Mouse (Mus musculus) kidney, postnatal 4 days (tissue): ENCODE measurements at regions not wholly inside any gene's neighbourhood (a gene's known extent, or its start where the extent isn't known, plus 50 kb on each side); places are given as distances from the start of the nearest gene placed in this dataset.
A peak's percentile ranks its signal among the peaks of the same experiment; 100 is the strongest.

Experiments
- DNase-seq, 2 experiments: peaks; one replicate each; pipeline ENCODE4 v3.0.0; 2021; ENCODE audit warnings: mixed read lengths in 2 of 2

DNA sequence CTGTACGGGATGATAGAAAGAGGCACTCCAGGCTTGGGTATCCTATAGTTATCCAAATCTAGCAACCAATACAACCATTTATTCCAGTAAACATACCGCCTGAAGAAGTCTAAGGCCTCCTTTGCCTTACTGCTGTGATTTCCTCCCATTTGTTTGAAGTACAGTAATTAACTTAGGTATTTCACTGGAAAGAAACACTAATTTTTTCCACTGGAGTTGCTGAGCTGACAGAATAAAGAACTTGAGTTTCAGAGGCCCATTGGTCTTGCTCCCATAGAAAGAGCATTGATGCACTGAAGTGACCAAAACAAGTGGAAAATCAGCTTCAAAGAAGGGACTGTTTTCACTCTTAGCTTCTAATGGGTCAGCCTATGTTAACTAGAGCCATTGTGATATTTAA lies 1100.8 kb upstream of the Gm7489 start:
- DNase-seq = no peak

DNA sequence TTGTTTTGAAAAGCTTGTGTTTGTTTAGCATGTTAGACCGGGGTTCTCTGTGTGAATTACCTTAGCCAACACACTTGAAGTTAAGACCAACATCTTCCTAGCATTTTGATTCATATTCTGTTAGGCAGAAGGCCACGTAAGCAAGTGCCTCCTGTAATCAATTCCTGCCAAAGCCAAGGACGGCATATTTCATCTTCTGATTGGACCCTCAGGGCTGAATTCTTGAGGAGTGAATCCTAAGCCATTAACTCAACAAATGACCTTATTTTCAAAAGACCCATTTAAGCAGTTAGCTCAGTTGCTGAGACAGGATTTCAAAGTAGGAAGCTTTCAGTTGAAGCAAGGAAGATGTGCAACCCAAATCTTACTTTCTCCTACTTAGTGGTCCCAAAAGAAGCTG lies 1099.5 kb upstream of the Gm7489 start:
- DNase-seq = no peak

DNA sequence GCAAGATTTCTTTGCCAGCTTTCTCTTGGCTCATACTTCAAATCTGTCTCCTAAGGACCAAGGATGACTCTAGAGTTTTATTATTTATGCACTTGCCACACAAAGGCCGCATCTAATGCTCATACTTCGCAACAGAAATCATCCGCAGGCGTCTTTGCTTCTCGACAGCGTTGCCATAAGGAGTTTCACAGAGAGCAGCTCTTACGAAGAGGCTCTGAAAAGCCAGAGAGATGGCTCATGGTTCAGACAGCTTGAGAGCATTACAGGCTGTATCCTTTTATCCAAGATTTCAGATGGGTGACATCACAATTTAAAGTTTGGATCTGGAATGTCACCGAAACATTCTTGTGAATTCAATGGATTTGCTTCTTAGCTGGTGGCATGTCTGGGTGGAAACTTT lies 1098.7 kb upstream of the Gm7489 start:
- DNase-seq = no peak

GRCm38 (mm10) chr15:52805479-52806199 lies 1079.1 kb upstream of the Gm7489 start:
- DNase-seq = no peak

DNA sequence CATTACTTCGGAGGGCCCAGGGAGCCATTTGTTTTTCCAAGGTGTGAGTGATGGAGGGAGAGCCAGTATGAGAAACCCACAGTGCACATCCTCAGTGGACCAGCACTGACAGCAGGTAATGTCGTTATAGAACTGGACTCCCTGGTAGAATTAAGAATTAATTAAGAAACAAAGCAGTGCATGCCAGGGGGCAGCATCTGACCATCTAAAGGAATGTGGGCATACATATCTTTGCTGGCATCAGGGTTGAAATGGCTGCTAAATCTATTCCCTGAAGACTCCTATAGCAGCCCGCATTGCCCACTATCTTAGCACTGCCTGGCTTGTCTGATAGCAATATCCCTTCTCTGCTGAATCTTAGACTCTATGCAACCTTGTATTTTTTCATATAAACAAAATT lies 1076.1 kb upstream of the Gm7489 start:
- peak; percentile 49 to 55 for DNase-seq

GRCm38 (mm10) chr15:52820796-52821195 lies 1063.9 kb upstream of the Gm7489 start:
- DNase-seq = no peak

GRCm38 (mm10) chr15:52836896-52837295 lies 1047.8 kb upstream of the Gm7489 start:
- no peak for DNase-seq

DNA sequence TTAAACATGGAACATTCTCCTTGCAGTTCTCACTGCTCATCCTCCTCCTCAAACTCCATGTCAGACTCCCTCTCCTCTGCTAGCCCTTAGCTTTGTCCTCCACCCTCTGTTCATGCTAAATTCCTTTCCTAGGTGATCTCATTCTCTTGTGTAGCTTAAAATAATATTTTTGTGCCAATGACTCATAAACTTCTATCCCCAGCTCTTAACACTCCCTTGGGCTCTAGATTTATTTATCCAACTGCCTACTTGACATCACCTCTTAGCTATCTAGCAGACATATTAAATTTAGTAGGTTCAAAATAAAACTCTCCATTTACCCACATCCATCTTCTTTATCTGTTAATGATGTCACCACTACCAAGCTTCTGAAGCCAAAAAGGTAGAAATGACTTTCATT lies 1036.6 kb upstream of the Gm7489 start:
- no peak for DNase-seq

GRCm38 (mm10) chr15:52858682-52859081 lies 1026.0 kb upstream of the Gm7489 start:
- no peak for DNase-seq

- DNase-seq = no peak
Observed at GRCm38 (mm10) chr15:52863494-52863893, 1021.2 kb upstream of the Gm7489 start.

DNA sequence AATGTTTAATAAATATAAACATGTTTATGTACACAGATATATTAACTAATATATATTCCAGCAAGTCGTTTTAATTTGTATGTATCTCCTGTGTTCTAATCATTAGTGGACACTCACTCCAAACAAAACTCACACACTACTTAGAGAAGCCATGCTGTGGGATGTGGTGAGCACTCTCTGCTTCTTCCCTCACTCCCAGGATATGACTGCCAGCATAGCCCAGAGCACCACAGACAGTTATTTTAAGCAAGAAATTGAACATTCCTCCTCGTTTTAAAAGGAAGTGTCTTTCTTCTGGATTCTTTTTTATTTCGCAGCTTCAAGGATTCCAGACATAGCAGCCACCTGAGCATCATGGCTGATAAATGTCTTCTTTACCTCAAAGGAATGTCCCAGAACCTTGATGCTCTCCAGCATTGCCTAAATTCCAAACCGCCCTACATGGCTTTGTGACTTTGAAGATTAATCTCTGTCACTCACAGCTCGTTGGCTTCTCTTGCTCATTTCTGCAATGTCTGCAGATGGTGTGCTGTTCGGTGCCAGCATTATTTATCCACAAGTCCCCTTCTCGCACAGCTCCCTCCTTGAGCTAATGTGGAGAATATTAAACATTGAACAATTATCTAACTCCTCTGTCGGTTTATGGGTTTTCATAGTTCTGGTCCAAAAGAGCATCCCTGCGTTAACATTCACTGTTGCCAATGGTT lies 992.3 kb upstream of the Gm7489 start:
- DNase-seq = no peak

DNA sequence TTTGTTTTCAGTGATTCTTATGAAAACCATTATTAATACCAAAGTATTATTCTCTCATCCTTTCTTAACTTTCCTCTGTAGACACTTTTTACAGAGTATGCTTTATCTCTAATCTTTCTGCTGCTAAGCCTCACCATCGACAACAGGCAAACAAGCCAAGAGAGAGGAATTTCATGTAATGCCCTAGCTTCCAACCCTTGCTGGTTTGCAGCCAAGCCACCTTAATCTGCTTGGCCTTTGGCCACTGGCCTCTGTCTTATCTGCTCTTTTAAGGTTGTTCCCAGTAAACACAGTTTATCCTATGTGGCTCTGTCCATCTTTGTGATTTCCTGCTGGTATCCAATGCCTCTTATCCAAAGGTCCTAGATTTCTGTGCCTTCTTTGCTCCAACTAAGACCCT lies 986.6 kb upstream of the Gm7489 start:
- no peak for DNase-seq

DNA sequence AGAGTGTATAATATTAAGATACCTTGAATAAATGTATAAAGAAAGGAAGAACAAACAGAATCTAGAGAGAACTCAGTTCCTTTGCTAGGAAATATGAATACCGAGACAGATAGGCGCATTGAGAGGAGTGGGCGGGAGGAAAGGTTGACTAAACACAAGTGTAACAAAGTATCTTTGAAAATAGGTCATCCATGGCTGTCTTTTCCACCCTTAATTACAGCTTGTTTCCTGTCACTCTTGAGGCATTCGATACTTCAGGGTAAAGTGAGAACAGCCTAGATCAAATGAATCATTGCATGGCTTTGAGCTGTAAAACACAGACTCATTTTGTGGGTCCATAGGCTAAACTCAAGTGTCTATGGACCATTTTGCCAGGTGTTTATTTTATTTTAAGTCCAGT lies 985.3 kb upstream of the Gm7489 start:
- no peak for DNase-seq

DNA sequence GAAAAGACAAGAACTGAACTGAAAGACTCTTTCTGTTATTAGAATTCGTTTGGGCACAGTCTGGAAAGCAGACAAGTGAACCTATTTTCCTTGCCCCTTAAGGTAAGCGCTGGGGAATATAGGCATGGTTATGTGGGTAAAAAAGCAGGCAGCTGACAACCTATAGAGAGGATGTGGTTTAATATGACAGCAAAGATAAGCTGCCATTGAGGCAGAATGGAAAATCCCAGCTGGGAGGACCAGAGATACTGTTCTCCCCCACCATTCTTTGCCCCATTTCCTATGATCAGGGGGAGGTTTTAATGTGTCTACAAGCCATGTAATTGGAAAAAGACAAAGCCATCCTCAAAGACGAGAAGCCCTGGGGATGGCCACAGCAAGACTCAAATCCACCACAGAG lies 984.9 kb upstream of the Gm7489 start:
- DNase-seq = no peak

DNA sequence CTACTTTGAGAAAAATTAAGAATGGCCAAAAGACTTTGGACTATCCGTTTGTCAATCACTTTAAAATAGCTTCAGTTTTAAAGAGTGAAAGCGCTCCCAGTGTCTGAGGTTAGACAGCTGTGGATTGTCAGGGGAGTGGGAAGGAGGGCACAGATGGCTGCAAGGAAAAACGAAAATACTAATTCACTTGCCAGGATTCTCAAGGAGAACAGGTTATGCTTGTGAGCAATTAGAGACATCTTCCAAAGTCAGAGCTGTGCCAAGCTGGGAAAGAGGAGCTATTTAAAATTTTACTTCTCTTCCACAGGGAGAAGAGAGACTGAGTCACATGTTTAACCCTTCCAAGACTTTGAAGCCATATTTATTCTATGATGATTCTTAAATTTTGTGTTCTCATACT lies 979.5 kb upstream of the Gm7489 start:
- DNase-seq = no peak

DNA sequence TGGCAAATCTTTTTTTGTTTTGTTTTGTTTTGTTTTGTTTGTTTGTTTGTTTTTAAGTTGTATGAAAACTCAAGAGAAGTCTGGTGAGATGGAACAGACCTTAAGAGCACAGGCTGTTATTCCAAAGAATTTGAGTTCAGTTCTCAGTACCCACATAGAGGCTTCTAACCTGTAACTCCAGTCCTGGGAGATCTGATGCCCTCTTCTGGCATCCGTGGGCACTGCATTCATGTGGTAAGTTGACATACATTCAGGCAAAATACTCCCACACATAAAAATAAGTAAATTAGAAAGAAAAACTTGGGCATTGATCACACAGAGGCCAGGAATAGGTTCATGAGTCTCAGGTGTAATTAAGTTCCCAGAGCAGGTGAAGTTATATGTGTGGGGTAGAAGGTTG lies 977.5 kb upstream of the Gm7489 start:
- DNase-seq = no peak

DNA sequence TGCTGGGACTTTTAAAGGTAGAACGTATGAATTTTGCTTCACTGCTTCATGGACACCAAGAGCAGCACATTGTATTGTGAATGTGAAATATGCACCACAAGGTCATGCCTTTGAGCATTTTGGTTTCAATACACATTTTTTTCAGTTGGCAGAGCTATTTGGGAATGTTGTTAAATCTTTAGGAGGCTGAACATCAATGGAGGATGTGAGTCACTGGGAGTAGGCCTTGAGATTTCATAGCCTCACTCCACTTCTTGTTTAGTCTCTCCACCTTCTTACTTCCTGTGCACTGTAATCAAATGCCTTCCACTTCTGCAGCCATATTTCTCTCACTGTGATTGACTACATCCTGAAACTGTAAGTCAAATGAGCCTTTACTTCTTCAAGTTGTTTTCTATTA lies 962.4 kb upstream of the Gm7489 start:
- no peak for DNase-seq

GRCm38 (mm10) chr15:52928408-52928807 lies 956.3 kb upstream of the Gm7489 start:
- no peak for DNase-seq

GRCm38 (mm10) chr15:52937138-52937537 lies 947.6 kb upstream of the Gm7489 start:
- DNase-seq = no peak

GRCm38 (mm10) chr15:52944592-52944991 lies 940.1 kb upstream of the Gm7489 start:
- DNase-seq = no peak

DNA sequence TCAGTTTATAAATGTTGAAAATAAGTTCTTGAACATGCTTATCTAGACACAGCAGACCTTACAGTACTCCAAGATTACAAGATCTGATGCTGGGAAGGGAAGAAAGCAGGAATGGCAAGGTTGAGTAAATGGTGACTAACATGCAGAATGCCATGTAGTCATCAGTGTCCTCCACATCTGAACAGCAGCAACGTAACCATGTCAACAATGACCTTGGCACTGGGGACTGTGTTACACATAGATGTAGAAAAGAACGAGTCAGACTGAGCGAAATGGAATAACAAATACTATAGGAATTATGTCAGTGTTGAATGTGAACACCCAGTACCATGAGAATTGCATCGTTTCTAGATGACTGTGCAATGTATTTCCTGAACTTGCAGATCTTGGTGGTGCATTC lies 936.5 kb upstream of the Gm7489 start:
- DNase-seq = no peak

DNA sequence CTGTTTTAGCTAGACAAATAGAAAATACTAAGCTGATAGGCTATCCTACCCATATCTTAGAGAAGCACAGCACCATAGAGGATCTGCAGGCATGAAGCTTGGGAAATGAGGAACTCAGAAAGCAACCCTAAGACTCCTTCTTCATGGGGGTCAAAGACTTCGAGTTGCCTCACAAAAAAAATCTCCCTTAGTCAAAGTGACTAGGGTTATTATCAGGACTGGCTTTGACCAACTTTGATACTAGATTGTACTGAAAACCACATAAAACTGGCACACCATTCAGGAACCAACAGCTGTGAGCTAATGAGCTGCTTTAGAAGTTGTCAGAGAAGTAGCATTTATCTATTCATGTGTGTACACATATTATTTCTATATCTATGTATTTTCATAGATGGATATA lies 931.2 kb upstream of the Gm7489 start:
- no peak for DNase-seq

DNA sequence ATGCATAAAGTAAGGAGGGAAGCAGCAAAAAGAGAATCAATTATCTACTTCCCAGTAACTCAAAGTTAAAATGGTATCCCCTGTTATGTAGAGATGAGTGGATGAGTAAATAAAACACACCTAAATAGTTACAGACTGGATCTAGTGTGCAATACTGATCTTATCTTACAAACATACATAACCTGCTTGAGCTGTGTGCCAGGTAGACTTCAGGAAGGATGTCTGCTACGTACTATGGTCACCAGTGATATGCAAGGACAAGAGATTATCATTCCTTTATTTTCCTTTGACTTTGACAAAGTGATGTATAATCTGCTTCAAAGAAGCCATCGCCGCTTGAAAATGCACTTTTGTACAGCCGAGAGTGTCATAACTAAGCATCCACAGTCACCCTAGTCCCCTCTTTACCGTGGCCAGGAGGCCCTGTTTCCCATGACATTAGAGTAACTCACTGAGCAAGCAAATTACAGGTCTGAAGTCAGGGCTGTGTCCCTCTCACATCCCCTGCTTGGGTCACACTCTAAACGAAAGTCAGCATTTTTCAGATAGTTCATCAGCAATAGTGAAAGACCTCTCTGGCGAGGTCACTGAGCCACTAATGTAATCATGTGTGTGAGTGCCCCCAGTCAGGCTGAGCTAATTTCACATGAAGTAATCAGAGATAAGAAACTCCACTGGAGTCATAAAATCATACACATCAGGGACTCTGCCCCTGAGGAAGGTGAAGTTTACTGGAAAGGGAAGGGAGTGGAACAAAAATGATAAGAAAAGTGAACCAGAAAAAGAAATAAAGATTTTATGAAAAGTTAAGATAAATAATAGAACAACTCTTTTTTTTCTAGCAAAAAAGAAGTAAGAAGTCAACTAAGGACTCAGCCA lies 929.8 kb upstream of the Gm7489 start:
- no peak for DNase-seq

GRCm38 (mm10) chr15:52959711-52960110 lies 925.0 kb upstream of the Gm7489 start:
- DNase-seq = no peak
